Mouse (Mus musculus) midbrain, embryonic 12.5 days (tissue): ENCODE measurements around the gene Espnl. TPM values are rescaled to one million over a fixed set of nuclear protein-coding genes. Genes with fewer than 3 reads are reported as not detected.
A peak's percentile ranks its signal among the peaks of the same experiment; 100 is the strongest.

Experiments
- ATAC-seq: fragments of 200-750 bp; cut with Nextera tagmentation; 2 replicates; pipeline ENCODE4 v1.8.0; 2017; ENCODE audit warnings: low read depth, moderate TSS enrichment, moderate library complexity; ENCODE audit not compliant: low FRiP score
- H3K27ac ChIP-seq: fragments of 300-500 bp; sonication (generic); replicated peaks from 2 replicates; pipeline ENCODE4 v1.5.1; 2016; ENCODE audit warnings: mild to moderate bottlenecking
- H3K27me3 ChIP-seq: fragments of 300-500 bp; sonication (generic); 2 replicates; pipeline ENCODE4 v1.6.1; 2016; ENCODE audit warnings: mild to moderate bottlenecking
- H3K36me3 ChIP-seq: fragments of 300-500 bp; sonication (generic); 2 replicates; pipeline ENCODE4 v1.6.1; 2016
- H3K4me1 ChIP-seq: fragments of 300-500 bp; sonication (generic); 2 replicates; pipeline ENCODE4 v1.6.1; 2016
- H3K4me2 ChIP-seq: fragments of 300-500 bp; sonication (generic); replicated peaks from 2 replicates; pipeline ENCODE4 v1.6.1; 2016; ENCODE audit warnings: mild to moderate bottlenecking, moderate library complexity
- H3K4me3 ChIP-seq: fragments of 300-500 bp; sonication (generic); 2 replicates; pipeline ENCODE4 v1.5.1; 2016; ENCODE audit warnings: mild to moderate bottlenecking
- H3K9ac ChIP-seq: fragments of 300-500 bp; sonication (generic); replicated peaks from 2 replicates; pipeline ENCODE4 v1.6.1; 2016; ENCODE audit warnings: mild to moderate bottlenecking, moderate library complexity
- H3K9me3 ChIP-seq: fragments of 300-500 bp; sonication (generic); 2 replicates; pipeline ENCODE4 v1.6.1; 2016; ENCODE audit warnings: mild to moderate bottlenecking
- WGBS: fragments of 180-500 bp; shearing (Covaris S2); methylation state at CpG from one replicate; pipeline ENCODE4 v1.1.7; 2016; 5-methylcytosine and 5-hydroxymethylcytosine counted together
- polyA plus RNA-seq: library from polyadenylated mRNA; unstranded; fragments of >200 nt; fragmentation: Nextera tagmentation; extraction: Ambion mirVana; gene quantifications from 2 replicates; pipeline ENCODE4 v1.2.1, GENCODE M21; 2016

The Espnl gene
- polyA plus RNA-seq, 1 experiment from 2014 or later: 0.09 TPM

GRCm38 (mm10) chr1:91365816-91366214 lies 43.9 kb downstream of the Espnl start:
- Histone ChIP-seq H3K9ac (no peak overlapping the region), H3K27me3 (peaks cover 33% of the 10 kb centered on the region), H3K4me3 (peak overlapping the region; percentile 42), H3K36me3 (peaks cover 15% of the 10 kb centered on the region), H3K4me2 (peak overlapping the region; percentile 69), H3K27ac (no peak overlapping the region), H3K4me1 (peaks cover 10% of the 10 kb centered on the region), H3K9me3 (peaks cover 8% of the 10 kb centered on the region; the same call in 1 of the 2 replicates)
- 33% methylated on average over 8 of the region's 8 CpGs for WGBS
- ATAC-seq: no peak

GRCm38 (mm10) chr1:91366215-91367108 lies 44.6 kb downstream of the Espnl start, which contains the start of gene Erfe:
Erfe (plus strand) TSS chr1:91366430.
- Histone ChIP-seq H3K9me3 (peaks cover 8% of the 10 kb centered on the region; the same call in 1 of the 2 replicates), H3K9ac (peak within 1 kb of the TSS; percentile 54), H3K4me3 (peak within 1 kb of the TSS; percentile 42), H3K4me2 (peak within 1 kb of the TSS; percentile 69), H3K4me1 (peaks cover 10% of the 10 kb centered on the region), H3K27me3 (peaks cover 33% of the 10 kb centered on the region), H3K27ac (no peak within 1 kb of the TSS), H3K36me3 (peaks cover 22% of the 10 kb centered on the region)
- peak; percentile 68 for ATAC-seq
- 2% methylated on average over 68 of the region's 68 CpGs for WGBS

GRCm38 (mm10) chr1:91367295-91367694 lies 45.4 kb downstream of the Espnl start:
- Histone ChIP-seq H3K9ac (no peak overlapping the region), H3K27ac (no peak overlapping the region), H3K27me3 (peaks cover 33% of the 10 kb centered on the region), H3K4me3 (no peak overlapping the region), H3K4me1 (peaks cover 10% of the 10 kb centered on the region), H3K9me3 (peaks cover 7% of the 10 kb centered on the region; the same call in 1 of the 2 replicates), H3K36me3 (peaks cover 30% of the 10 kb centered on the region), H3K4me2 (no peak overlapping the region)
- no peak for ATAC-seq
- 94% methylated on average over 3 of the region's 3 CpGs for WGBS

- H3K27ac ChIP-seq: no peak overlapping the region; the same call in 1 of the 2 replicates
- WGBS: 81% methylated on average over 4 of the region's 4 CpGs
- no peak overlapping the region for H3K4me2 ChIP-seq
- H3K36me3 ChIP-seq: peaks cover 51% of the 10 kb centered on the region
- H3K27me3 ChIP-seq: peaks cover 33% of the 10 kb centered on the region
- H3K9me3 ChIP-seq: peaks cover 3% of the 10 kb centered on the region; the same call in 1 of the 2 replicates
- peaks cover 10% of the 10 kb centered on the region for H3K4me1 ChIP-seq
- no peak overlapping the region for H3K9ac ChIP-seq
- no peak for ATAC-seq
- no peak overlapping the region for H3K4me3 ChIP-seq
These were observed 47.5 kb downstream of the Espnl start for GRCm38 (mm10) chr1:91369408-91369807.

GRCm38 (mm10) chr1:91370055-91370454 lies 48.2 kb downstream of the Espnl start:
- peaks cover 30% of the 10 kb centered on the region for H3K27me3 ChIP-seq
- 88% methylated on average over 23 of the region's 23 CpGs for WGBS
- no peak overlapping the region; the same call in 1 of the 2 replicates for H3K27ac ChIP-seq
- ATAC-seq: 0 out of 2 replicates have a peak, but pooled peaks have one; percentile 1
- H3K36me3 ChIP-seq: peaks cover 58% of the 10 kb centered on the region
- H3K4me2 ChIP-seq: no peak overlapping the region
- H3K9me3 ChIP-seq: no peaks in the 10 kb centered on the region
- H3K4me3 ChIP-seq: no peak overlapping the region
- no peak overlapping the region for H3K9ac ChIP-seq
- H3K4me1 ChIP-seq: peaks cover 10% of the 10 kb centered on the region

- Histone ChIP-seq H3K9me3 (no peaks in the 10 kb centered on the region), H3K9ac (no peak overlapping the region), H3K4me2 (no peak overlapping the region), H3K27me3 (no peaks in the 10 kb centered on the region), H3K4me3 (no peak overlapping the region), H3K36me3 (peaks cover 91% of the 10 kb centered on the region), H3K4me1 (no peaks in the 10 kb centered on the region), H3K27ac (no peak overlapping the region)
- no peak for ATAC-seq
- 94% methylated on average over 6 of the region's 6 CpGs for WGBS
These were observed 51.5 kb downstream of the Espnl start for GRCm38 (mm10) chr1:91373414-91373835.

- H3K4me2 ChIP-seq: no peak overlapping the region
These were observed 58.7 kb downstream of the Espnl start for GRCm38 (mm10) chr1:91380453-91381090.

GRCm38 (mm10) chr1:91381091-91381471 lies 59.2 kb downstream of the Espnl start:
- no peak overlapping the region for H3K4me2 ChIP-seq
- H3K27me3 ChIP-seq: no peaks in the 10 kb centered on the region
- no peak overlapping the region for H3K27ac ChIP-seq
- H3K36me3 ChIP-seq: peaks cover 95% of the 10 kb centered on the region
- H3K4me3 ChIP-seq: no peak overlapping the region
- 96% methylated on average over 4 of the region's 4 CpGs for WGBS
- H3K4me1 ChIP-seq: no peaks in the 10 kb centered on the region
- ATAC-seq: no peak
- H3K9ac ChIP-seq: no peak overlapping the region
- H3K9me3 ChIP-seq: no peaks in the 10 kb centered on the region

More at GRCm38 (mm10) chr1:91380453-91381090, 58.7 kb downstream of the Espnl start:
- Histone ChIP-seq H3K4me1 (no peaks in the 10 kb centered on the region), H3K4me3 (no peak overlapping the region), H3K27me3 (no peaks in the 10 kb centered on the region), H3K9me3 (no peaks in the 10 kb centered on the region), H3K27ac (no peak overlapping the region), H3K36me3 (peaks cover 96% of the 10 kb centered on the region), H3K9ac (no peak overlapping the region)
- ATAC-seq: 0 out of 2 replicates have a peak, but pooled peaks have one; percentile 47
- 67% methylated on average over 7 of the region's 7 CpGs for WGBS

- H3K36me3 ChIP-seq: peaks cover 79% of the 10 kb centered on the region
- 97% methylated on average over 5 of the region's 5 CpGs for WGBS
- no peak overlapping the region for H3K4me2 ChIP-seq
These were observed 68.5 kb downstream of the Espnl start for GRCm38 (mm10) chr1:91390369-91390768.

GRCm38 (mm10) chr1:91397927-91398259 lies 76.0 kb downstream of the Espnl start:
- Histone ChIP-seq H3K27me3 (0 out of 2 replicates have a peak, but pooled peaks cover 4% of the 10 kb centered on the region), H3K27ac (peak overlapping the region; percentile 89), H3K36me3 (peaks cover 17% of the 10 kb centered on the region), H3K9me3 (no peaks in the 10 kb centered on the region), H3K4me1 (peaks cover 24% of the 10 kb centered on the region), H3K4me3 (peak overlapping the region; percentile 93), H3K9ac (peak overlapping the region; percentile 92), H3K4me2 (peak overlapping the region; percentile 93)
- ATAC-seq: no peak
- 2% methylated on average over 12 of the region's 12 CpGs for WGBS

More at GRCm38 (mm10) chr1:91390369-91390768, 68.5 kb downstream of the Espnl start:
- Histone ChIP-seq H3K27ac (no peak overlapping the region), H3K4me3 (no peak overlapping the region), H3K9me3 (no peaks in the 10 kb centered on the region), H3K4me1 (0 out of 2 replicates have a peak, but pooled peaks cover 3% of the 10 kb centered on the region), H3K9ac (no peak overlapping the region), H3K27me3 (no peaks in the 10 kb centered on the region)
- ATAC-seq: no peak
